Mouse (Mus musculus) heart, postnatal 36 days (tissue): ENCODE measurements around the gene Tmem238l. TPM values are rescaled to one million over a fixed set of nuclear protein-coding genes. Genes with fewer than 3 reads are reported as not detected.

Experiments
- total RNA-seq, 2 experiments: library from RNA; stranded (reverse); gene quantifications; 2 replicates each; pipeline ENCODE4 v1.2.3; 2021

Gene Tmem238l
- total RNA-seq, 2 experiments from 2014 or later = not detected

Other genes starting within 250 kb of the Tmem238l start
- 10 to 100 TPM in 1 of 2 experiments, 1 to 10 TPM in 1; 4.6 to 13.9 TPM for gene Pirt, start 44.7 kb upstream of the Tmem238l start, total RNA-seq
- 1 to 10 TPM; 1.5 to 1.9 TPM for gene Tmem220, start 68.5 kb downstream of the Tmem238l start, total RNA-seq
- 10 to 100 TPM; 12.5 to 16.3 TPM for gene Adprm, start 96.0 kb downstream of the Tmem238l start, total RNA-seq
- gene Sco1, start 96.0 kb downstream of the Tmem238l start, total RNA-seq = 10 to 100 TPM; 17.9 to 21.2 TPM
- gene Myh3, start 121.7 kb downstream of the Tmem238l start, total RNA-seq = not detected
- gene Myh2, start 214.4 kb downstream of the Tmem238l start, total RNA-seq = not detected
- not detected for gene Myh1, start 243.4 kb downstream of the Tmem238l start, total RNA-seq